Mouse (Mus musculus): ENCODE results near the gene Myzap. TPM values are rescaled to one million over a fixed set of nuclear protein-coding genes. Genes with fewer than 3 reads are reported as not detected.

The Myzap gene
- total RNA-seq, 1 experiment from 2014 or later = 8.6 TPM

- no peak for DNase-seq
Observed at GRCm38 (mm10) chr9:71604914-71605635, 12.9 kb upstream of the Myzap start.

- no peak for DNase-seq
Observed at GRCm38 (mm10) chr9:71599861-71600260, 7.7 kb upstream of the Myzap start.

GRCm38 (mm10) chr9:71596888-71597287 lies 4.7 kb upstream of the Myzap start:
- DNase-seq = no peak

GRCm38 (mm10) chr9:71592577-71593285 lies 571 bp upstream of the Myzap start:
- no peak for DNase-seq

- DNase-seq = no peak
Observed at GRCm38 (mm10) chr9:71591106-71591505, 1.1 kb downstream of the Myzap start.

- DNase-seq = no peak
Observed at GRCm38 (mm10) chr9:71589771-71590170, 2.4 kb downstream of the Myzap start.

GRCm38 (mm10) chr9:71588930-71589592 lies 3.1 kb downstream of the Myzap start:
- DNase-seq = no peak

GRCm38 (mm10) chr9:71586408-71586807 lies 5.8 kb downstream of the Myzap start:
- DNase-seq = no peak

GRCm38 (mm10) chr9:71582771-71583170 lies 9.4 kb downstream of the Myzap start:
- DNase-seq = no peak

GRCm38 (mm10) chr9:71578896-71579564 lies 13.1 kb downstream of the Myzap start:
- DNase-seq = no peak

- DNase-seq = no peak
Observed at GRCm38 (mm10) chr9:71574440-71574839, 17.7 kb downstream of the Myzap start.

GRCm38 (mm10) chr9:71573771-71574340 lies 18.3 kb downstream of the Myzap start:
- peak; percentile 60 for DNase-seq

- no peak for DNase-seq
Observed at GRCm38 (mm10) chr9:71571150-71571633, 21.0 kb downstream of the Myzap start.

- DNase-seq = no peak
Observed at GRCm38 (mm10) chr9:71570170-71570569, 22.0 kb downstream of the Myzap start.

- no peak for DNase-seq
Observed at GRCm38 (mm10) chr9:71568323-71568942, 23.7 kb downstream of the Myzap start.

GRCm38 (mm10) chr9:71567391-71567790 lies 24.8 kb downstream of the Myzap start:
- DNase-seq = no peak

- no peak for DNase-seq
Observed at GRCm38 (mm10) chr9:71566763-71567162, 25.4 kb downstream of the Myzap start.

- peak; percentile 55 for DNase-seq
Observed at GRCm38 (mm10) chr9:71557737-71558136, 34.4 kb downstream of the Myzap start.

GRCm38 (mm10) chr9:71554001-71554400 lies 38.2 kb downstream of the Myzap start:
- DNase-seq = no peak

GRCm38 (mm10) chr9:71550176-71550575 lies 42.0 kb downstream of the Myzap start:
- peak; percentile 49 for DNase-seq

- no peak for DNase-seq
Observed at GRCm38 (mm10) chr9:71547704-71548275, 44.4 kb downstream of the Myzap start.

Measured in adrenal gland, postnatal 25 days (tissue).